ENCODE assay signal across 32 mouse cellular contexts in the genomic region with DNA sequence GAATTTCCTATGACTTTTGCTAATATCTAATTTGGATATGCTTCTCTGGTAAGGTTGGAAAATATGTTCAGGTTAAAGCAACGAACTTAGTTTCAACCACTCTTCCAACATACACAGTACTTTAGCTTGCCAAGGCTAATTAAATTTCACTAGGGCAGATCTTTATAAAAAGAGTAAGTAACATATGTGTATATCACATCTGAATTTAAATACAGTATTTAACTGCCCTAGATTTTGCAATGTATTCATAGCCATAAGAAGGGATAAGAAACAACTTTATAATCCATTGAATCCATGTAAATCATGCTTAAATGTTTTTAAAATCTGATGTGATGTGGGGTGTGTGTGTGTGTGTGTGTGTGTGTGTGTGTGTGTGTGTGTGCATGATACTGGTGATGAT.
"Had no signal": no experiment of that assay in that cellular context is flagged by ENCODE, and none has a peak within 500 bp of the region (broad histone marks: within the 10 kb centered on the region; RNA-seq: fewer than 3 reads in every experiment).

No protein-coding gene starts in this region.

- H3K36me3 ChIP-seq: limb, embryonic 10.5 days; limb, embryonic 12.5 days; limb, embryonic 13.5 days; limb, embryonic 15.5 days; liver, embryonic 12.5 days; liver, embryonic 13.5 days; liver, embryonic 15.5 days; lung, embryonic 15.5 days; midbrain, embryonic 10.5 days; midbrain, embryonic 12.5 days; midbrain, embryonic 13.5 days; midbrain, embryonic 15.5 days; neural tube, embryonic 12.5 days had no signal

- H3K9ac ChIP-seq: limb, embryonic 12.5 days; limb, embryonic 13.5 days; limb, embryonic 15.5 days; liver, embryonic 12.5 days; liver, embryonic 13.5 days; liver, embryonic 14.5 days; liver, embryonic 15.5 days; liver, postnatal 0 days; lung, embryonic 14.5 days; lung, embryonic 15.5 days; midbrain, embryonic 12.5 days; midbrain, embryonic 13.5 days; midbrain, embryonic 15.5 days; neural tube, embryonic 12.5 days had no signal

- ATAC-seq: liver, embryonic 12.5 days; liver, postnatal 0 days; lung, postnatal 0 days; midbrain, embryonic 13.5 days; midbrain, embryonic 15.5 days; midbrain, embryonic 16.5 days had no signal

- H3K4me3 ChIP-seq: limb, embryonic 10.5 days; limb, embryonic 12.5 days; limb, embryonic 13.5 days; limb, embryonic 15.5 days; liver, embryonic 12.5 days; liver, embryonic 13.5 days; liver, embryonic 15.5 days; lung, embryonic 15.5 days; megakaryocyte, embryonic 14.5 days; midbrain, embryonic 10.5 days; midbrain, embryonic 12.5 days; midbrain, embryonic 13.5 days; midbrain, embryonic 15.5 days; myocyte; neural tube, embryonic 12.5 days had no signal

- H3K4me1 ChIP-seq: limb, embryonic 10.5 days; limb, embryonic 12.5 days; limb, embryonic 13.5 days; limb, embryonic 15.5 days; liver, embryonic 12.5 days; liver, embryonic 13.5 days; liver, embryonic 15.5 days; lung, embryonic 15.5 days; megakaryocyte, embryonic 14.5 days; midbrain, embryonic 10.5 days; midbrain, embryonic 12.5 days; midbrain, embryonic 13.5 days; midbrain, embryonic 15.5 days; neural tube, embryonic 12.5 days had no signal

- H3K27me3 ChIP-seq: limb, embryonic 12.5 days; limb, embryonic 13.5 days; limb, embryonic 15.5 days; liver, embryonic 12.5 days; liver, embryonic 13.5 days; liver, embryonic 15.5 days; lung, embryonic 15.5 days; megakaryocyte, embryonic 14.5 days; midbrain, embryonic 12.5 days; midbrain, embryonic 13.5 days; midbrain, embryonic 15.5 days; neural tube, embryonic 12.5 days had no signal

- DNase-seq: left cerebral cortex, postnatal 4 days; liver; liver, embryonic 13.5 days; liver, postnatal 0 days; lung, adult 18-20 months; lung, adult 2 months; lung, embryonic 14.5 days; lung, postnatal 10 days; lung, postnatal 14 days; lung, postnatal 36 days; lung, postnatal 4 days; midbrain, embryonic 14.5 days had no signal

- H3K27ac ChIP-seq: limb, embryonic 10.5 days; limb, embryonic 12.5 days; limb, embryonic 13.5 days; limb, embryonic 15.5 days; liver, embryonic 12.5 days; liver, embryonic 13.5 days; liver, embryonic 14.5 days; liver, embryonic 15.5 days; lung, embryonic 15.5 days; macrophage; midbrain, embryonic 10.5 days; midbrain, embryonic 12.5 days; midbrain, embryonic 13.5 days; midbrain, embryonic 15.5 days; neural tube, embryonic 12.5 days had no signal

- H3K9me3 ChIP-seq: limb, embryonic 10.5 days; limb, embryonic 12.5 days; limb, embryonic 13.5 days; limb, embryonic 15.5 days; liver, embryonic 12.5 days; liver, embryonic 13.5 days; liver, embryonic 15.5 days; lung, embryonic 15.5 days; megakaryocyte, embryonic 14.5 days; midbrain, embryonic 10.5 days; midbrain, embryonic 12.5 days; midbrain, embryonic 13.5 days; midbrain, embryonic 15.5 days; neural tube, embryonic 12.5 days had no signal

- H3K4me2 ChIP-seq: limb, embryonic 12.5 days; limb, embryonic 13.5 days; limb, embryonic 15.5 days; liver, embryonic 11.5 days; liver, embryonic 12.5 days; liver, embryonic 13.5 days; liver, embryonic 15.5 days; lung, embryonic 14.5 days; lung, embryonic 15.5 days; midbrain, embryonic 11.5 days; midbrain, embryonic 12.5 days; midbrain, embryonic 13.5 days; midbrain, embryonic 15.5 days; neural tube, embryonic 12.5 days had no signal
